Mouse (Mus musculus): ENCODE measurements around the gene Taok3. TPM values are rescaled to one million over a fixed set of nuclear protein-coding genes. Genes with fewer than 3 reads are reported as not detected.

The Taok3 gene
- polyA plus RNA-seq, 2 experiments, result 17.1 to 43.3 TPM

- Histone ChIP-seq H3K36me3 (replicated peaks; ENCODE audit: control insufficient read depth, insufficient read depth, low read depth) (peaks cover 24% of the 10 kb centered on the region), H3K4me2 (ENCODE audit: low read depth) (no peak overlapping the region), H3K4me1 (replicated peaks; ENCODE audit: control insufficient read depth in 2 of 2, insufficient read depth in 2 of 2, low read length in 1 of 2) (peaks cover 7 to 9% of the 10 kb centered on the region in 2 experiments; a peak in 3 of 4 replicates), H3K27me3 (ENCODE audit: control insufficient read depth, insufficient read depth, low read length) (no peaks in the 10 kb centered on the region), H3K27ac (no peak overlapping the region), H3K4me3 (ENCODE audit: insufficient read depth in 1 of 2, low read depth in 2 of 2, low read length in 2 of 2) (no peak overlapping the region), H3K9me3 (ENCODE audit: control insufficient read depth, low read length) (no peaks in the 10 kb centered on the region), H3K9ac (replicated peaks) (no peak overlapping the region)
- no peak for ATAC-seq (ENCODE audit: insufficient read depth)
- TF ChIP-seq CTCF (IDR thresholded peaks at IDR 0.05; ENCODE audit: low read depth), result no peak
- no peak for TF ChIP-seq EP300 (IDR thresholded peaks at IDR 0.05; ENCODE audit: low read depth)
- no peak for DNase-seq (ENCODE audit: low read depth in 3 of 3, low spot score in 3 of 3)
- 89% methylated on average over 7 of the region's 7 CpGs for WGBS (ENCODE audit: insufficient replicate concordance)
Measured at GRCm38 (mm10) chr5:117111774-117112112, 8.2 kb upstream of the Taok3 start.

GRCm38 (mm10) chr5:117113330-117113729 lies 6.6 kb upstream of the Taok3 start:
- 82% methylated on average over 7 of the region's 7 CpGs for WGBS (ENCODE audit: insufficient replicate concordance)
- Histone ChIP-seq H3K27ac (no peak overlapping the region), H3K9me3 (ENCODE audit: control insufficient read depth, low read length) (no peaks in the 10 kb centered on the region), H3K36me3 (replicated peaks; ENCODE audit: control insufficient read depth, insufficient read depth, low read depth) (peaks cover 24% of the 10 kb centered on the region), H3K4me2 (ENCODE audit: low read depth) (no peak overlapping the region), H3K27me3 (ENCODE audit: control insufficient read depth, insufficient read depth, low read length) (no peaks in the 10 kb centered on the region), H3K9ac (replicated peaks) (no peak overlapping the region), H3K4me1 (replicated peaks; ENCODE audit: control insufficient read depth in 2 of 2, insufficient read depth in 2 of 2, low read length in 1 of 2) (peaks cover 8 to 11% of the 10 kb centered on the region in 2 experiments), H3K4me3 (ENCODE audit: insufficient read depth in 1 of 2, low read depth in 2 of 2, low read length in 2 of 2) (no peak overlapping the region)
- ATAC-seq (ENCODE audit: insufficient read depth), result no peak
- TF ChIP-seq CTCF (IDR thresholded peaks at IDR 0.05; ENCODE audit: low read depth) (peak; percentile 53), EP300 (IDR thresholded peaks at IDR 0.05; ENCODE audit: low read depth) (no peak)
- no peak for DNase-seq (ENCODE audit: low read depth in 3 of 3, low spot score in 3 of 3)

DNA sequence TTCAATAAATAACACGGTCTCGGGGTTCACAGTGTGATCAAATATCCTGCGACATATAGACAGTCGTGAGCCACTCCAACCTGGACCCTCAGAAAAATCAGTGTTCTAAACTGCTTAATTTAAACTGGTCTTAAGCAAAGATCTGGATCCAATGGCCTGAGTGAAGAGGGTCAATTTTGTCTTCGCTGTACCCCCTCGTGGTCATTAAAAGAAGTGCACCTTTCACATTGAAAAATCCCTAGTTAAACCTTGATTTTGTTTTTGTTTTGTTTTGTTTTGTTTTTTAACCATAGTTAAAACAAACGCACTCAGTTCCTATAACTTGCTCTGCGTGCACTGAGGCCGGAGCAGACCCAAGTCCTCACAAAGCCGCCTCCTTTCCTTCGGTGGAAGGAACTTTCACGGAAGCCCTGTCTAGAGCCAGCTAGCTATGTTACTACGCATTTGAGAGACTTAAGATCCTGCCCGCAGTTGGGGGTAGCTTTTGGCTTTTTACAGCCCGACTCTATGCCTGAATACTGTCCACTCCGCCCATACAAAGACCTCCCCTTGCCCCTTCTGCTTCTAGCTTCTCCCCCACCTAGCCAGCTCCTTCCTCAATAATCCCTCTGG lies 5.2 kb upstream of the Taok3 start:
- DNase-seq (ENCODE audit: low read depth in 3 of 3, low spot score in 3 of 3), result no peak
- Histone ChIP-seq H3K4me3 (ENCODE audit: insufficient read depth in 1 of 2, low read depth in 2 of 2, low read length in 2 of 2) (peak overlapping the region; percentile 95 to 99), H3K4me1 (replicated peaks; ENCODE audit: control insufficient read depth in 2 of 2, insufficient read depth in 2 of 2, low read length in 1 of 2) (peaks cover 15 to 19% of the 10 kb centered on the region in 2 experiments), H3K27me3 (ENCODE audit: control insufficient read depth, insufficient read depth, low read length) (no peaks in the 10 kb centered on the region), H3K36me3 (replicated peaks; ENCODE audit: control insufficient read depth, insufficient read depth, low read depth) (peaks cover 14% of the 10 kb centered on the region), H3K4me2 (ENCODE audit: low read depth) (peak overlapping the region; percentile 97), H3K9me3 (ENCODE audit: control insufficient read depth, low read length) (no peaks in the 10 kb centered on the region), H3K27ac (peak overlapping the region; percentile 76), H3K9ac (replicated peaks) (peak overlapping the region; percentile 92)
- ATAC-seq (ENCODE audit: insufficient read depth), result no peak
- WGBS (ENCODE audit: insufficient replicate concordance), result 4% methylated on average over 16 of the region's 16 CpGs
- TF ChIP-seq EP300 (IDR thresholded peaks at IDR 0.05; ENCODE audit: low read depth) (no peak), CTCF (IDR thresholded peaks at IDR 0.05; ENCODE audit: low read depth) (peak; percentile 72)

GRCm38 (mm10) chr5:117115193-117115767 lies 4.6 kb upstream of the Taok3 start:
- H3K36me3 ChIP-seq (replicated peaks; ENCODE audit: control insufficient read depth, insufficient read depth, low read depth), result peaks cover 12% of the 10 kb centered on the region
- H3K9me3 ChIP-seq (ENCODE audit: control insufficient read depth, low read length), result no peaks in the 10 kb centered on the region
- DNase-seq (ENCODE audit: low read depth in 3 of 3, low spot score in 3 of 3), result no peak
- peak overlapping the region; percentile 97 for H3K4me2 ChIP-seq (ENCODE audit: low read depth)
- H3K4me3 ChIP-seq (ENCODE audit: insufficient read depth in 1 of 2, low read depth in 2 of 2, low read length in 2 of 2), result peak overlapping the region; percentile 95 to 99
- H3K9ac ChIP-seq (replicated peaks), result peak overlapping the region; percentile 92
- ATAC-seq (ENCODE audit: insufficient read depth), result peak; percentile 7
- peaks cover 15 to 19% of the 10 kb centered on the region in 2 experiments for H3K4me1 ChIP-seq (replicated peaks; ENCODE audit: control insufficient read depth in 2 of 2, insufficient read depth in 2 of 2, low read length in 1 of 2)
- peak overlapping the region; percentile 76 for H3K27ac ChIP-seq
- H3K27me3 ChIP-seq (ENCODE audit: control insufficient read depth, insufficient read depth, low read length), result no peaks in the 10 kb centered on the region
- under 1% methylated on average over 42 of the region's 43 CpGs for WGBS (ENCODE audit: insufficient replicate concordance)
- TF ChIP-seq CTCF (IDR thresholded peaks at IDR 0.05; ENCODE audit: low read depth) (0 out of 2 replicates have a peak, but pooled peaks have one; percentile 4), EP300 (IDR thresholded peaks at IDR 0.05; ENCODE audit: low read depth) (no peak)

GRCm38 (mm10) chr5:117115836-117116366 lies 4.0 kb upstream of the Taok3 start, which contains the start of gene Suds3:
TSS of gene Suds3 (minus strand) at chr5:117116113.
- 1% methylated on average over 59 of the region's 59 CpGs for WGBS (ENCODE audit: insufficient replicate concordance)
- Histone ChIP-seq H3K27ac (peak within 1 kb of the TSS; percentile 76), H3K4me1 (replicated peaks; ENCODE audit: control insufficient read depth in 2 of 2, insufficient read depth in 2 of 2, low read length in 1 of 2) (peaks cover 15 to 19% of the 10 kb centered on the region in 2 experiments), H3K36me3 (replicated peaks; ENCODE audit: control insufficient read depth, insufficient read depth, low read depth) (peaks cover 12% of the 10 kb centered on the region), H3K4me3 (ENCODE audit: insufficient read depth in 1 of 2, low read depth in 2 of 2, low read length in 2 of 2) (peak within 1 kb of the TSS; percentile 95 to 99), H3K4me2 (ENCODE audit: low read depth) (peak within 1 kb of the TSS; percentile 97), H3K27me3 (ENCODE audit: control insufficient read depth, insufficient read depth, low read length) (no peaks in the 10 kb centered on the region), H3K9ac (replicated peaks) (peak within 1 kb of the TSS; percentile 92), H3K9me3 (ENCODE audit: control insufficient read depth, low read length) (no peaks in the 10 kb centered on the region)
- peak; percentile 98 for TF ChIP-seq CTCF (IDR thresholded peaks at IDR 0.05; ENCODE audit: low read depth)
- peak; percentile 58; the same call in 1 of the 2 replicates for TF ChIP-seq EP300 (IDR thresholded peaks at IDR 0.05; ENCODE audit: low read depth)
- DNase-seq (ENCODE audit: low read depth in 3 of 3, low spot score in 3 of 3) (peak; percentile 76 to 84 (median 76)), ATAC-seq (ENCODE audit: insufficient read depth) (peak; percentile 72)
